Mouse (Mus musculus): ENCODE results near the gene Vps45.

DNA sequence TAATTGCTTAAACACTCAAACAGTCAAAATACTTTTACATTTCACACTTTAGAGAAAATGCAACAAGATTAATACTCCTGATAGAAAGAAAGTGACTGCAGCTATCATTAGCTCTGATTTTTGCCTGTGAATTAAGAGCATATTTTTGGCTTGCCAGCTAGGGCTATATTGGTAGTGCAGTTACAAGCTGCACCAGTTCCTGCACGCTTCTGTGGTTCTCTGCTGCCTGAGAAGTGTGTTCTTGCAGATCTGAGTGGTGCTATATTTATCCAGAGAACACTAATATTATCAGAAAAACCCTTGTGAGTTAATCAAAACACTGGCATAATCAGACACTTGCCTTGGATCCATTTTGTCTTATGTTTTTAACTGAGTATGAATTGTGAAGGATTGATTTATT, 15.2 kb downstream of the Vps45 start:
- TF ChIP-seq CTCF (IDR thresholded peaks at IDR 0.05; ENCODE audit: borderline replicate concordance, insufficient read depth, low read depth, low read length) (no peak), POLR2A (IDR thresholded peaks at IDR 0.05; ENCODE audit: borderline replicate concordance, insufficient read depth, low read length) (no peak)

All from cerebellum, adult 2 months (tissue).